Mouse (Mus musculus) megakaryocyte-erythroid progenitor cell, adult 5-6 weeks (primary cell): ENCODE measurements around the gene Gm4881. TPM values are rescaled to one million over a fixed set of nuclear protein-coding genes. Genes with fewer than 3 reads are reported as not detected.

ENCODE experiments used
- ATAC-seq: replicated peaks from 2 replicates; pipeline ENCODE4 v1.8.0; 2016; ENCODE audit warnings: mild to moderate bottlenecking, inconsistent platforms; ENCODE audit not compliant: severe bottlenecking, poor library complexity, low FRiP score, low TSS enrichment
- total RNA-seq, 2 experiments: library from RNA; stranded (forward) in 1 of 2; stranded (reverse) in 1 of 2; fragments of 200-1000, 215-1000 nt in 1 of 2; fragments of >200 nt in 1 of 2; fragmentation: Nextera tagmentation in 1 of 2; gene quantifications; 2 replicates each; pipeline ENCODE4 v1.2.3; 2014 to 2017

Gm4881 gene
- total RNA-seq (2014; fragmentation: Nextera tagmentation): not detected in 2 replicates
- total RNA-seq (2017): not detected in 2 replicates

- ATAC-seq: no peak
These were observed at the start of gene Gm4881 for GRCm38 (mm10) chr7:24944257-24944950. Gene Gm4881 (minus strand): TSS chr7:24944494.

- ATAC-seq: no peak
These were observed 48.8 kb upstream of the Gm4881 start for GRCm38 (mm10) chr7:24993081-24993480.

DNA sequence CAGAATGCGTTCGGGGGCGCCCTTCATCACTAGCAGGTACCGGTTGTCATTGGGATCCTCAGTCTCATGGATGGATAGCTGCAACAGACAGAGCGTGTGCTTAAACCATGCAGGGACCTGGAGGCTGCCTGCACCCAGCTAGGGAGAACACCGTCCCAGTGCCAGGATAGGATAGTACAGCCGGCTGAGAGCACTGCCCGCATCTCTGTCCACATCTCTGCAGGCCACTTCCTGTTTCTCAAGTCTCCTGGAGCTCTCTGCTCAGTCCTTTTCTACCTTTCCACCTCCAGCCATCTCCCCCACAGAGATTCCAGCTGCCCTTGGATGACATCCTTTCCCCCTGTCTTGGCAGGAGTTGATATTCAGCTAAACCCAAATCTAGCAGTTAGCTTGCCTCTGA is 46.2 kb upstream of the Gm4881 start:
- ATAC-seq: no peak

GRCm38 (mm10) chr7:24987941-24988340 is 43.6 kb upstream of the Gm4881 start:
- ATAC-seq: no peak

GRCm38 (mm10) chr7:24985799-24986198 is 41.5 kb upstream of the Gm4881 start:
- ATAC-seq: no peak

- ATAC-seq: no peak
These were observed 40.0 kb upstream of the Gm4881 start for GRCm38 (mm10) chr7:24984307-24984706.

- ATAC-seq: no peak
These were observed 39.1 kb upstream of the Gm4881 start for GRCm38 (mm10) chr7:24983396-24983795.

- no peak for ATAC-seq
These were observed 36.1 kb upstream of the Gm4881 start for GRCm38 (mm10) chr7:24980439-24980838.

DNA sequence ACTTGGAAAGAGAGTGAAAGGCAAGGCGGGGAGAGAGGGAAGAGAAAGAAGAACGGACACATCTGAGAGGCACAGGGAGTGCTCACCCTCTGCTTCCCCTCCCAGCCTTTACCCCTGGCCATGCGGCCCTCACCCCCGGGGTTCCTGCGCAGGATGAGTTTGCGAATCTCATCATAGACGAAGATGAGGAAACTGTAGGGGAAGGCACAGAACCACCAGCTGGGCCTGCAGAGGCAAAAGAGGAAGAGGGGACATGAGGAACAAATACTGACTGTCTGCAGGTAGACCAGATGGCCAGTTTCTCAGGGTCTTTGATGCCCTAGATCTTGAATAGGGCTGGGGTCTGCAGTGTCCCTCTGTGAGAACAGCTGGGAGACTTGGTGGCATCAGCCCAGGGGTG is 34.5 kb upstream of the Gm4881 start:
- ATAC-seq: no peak

DNA sequence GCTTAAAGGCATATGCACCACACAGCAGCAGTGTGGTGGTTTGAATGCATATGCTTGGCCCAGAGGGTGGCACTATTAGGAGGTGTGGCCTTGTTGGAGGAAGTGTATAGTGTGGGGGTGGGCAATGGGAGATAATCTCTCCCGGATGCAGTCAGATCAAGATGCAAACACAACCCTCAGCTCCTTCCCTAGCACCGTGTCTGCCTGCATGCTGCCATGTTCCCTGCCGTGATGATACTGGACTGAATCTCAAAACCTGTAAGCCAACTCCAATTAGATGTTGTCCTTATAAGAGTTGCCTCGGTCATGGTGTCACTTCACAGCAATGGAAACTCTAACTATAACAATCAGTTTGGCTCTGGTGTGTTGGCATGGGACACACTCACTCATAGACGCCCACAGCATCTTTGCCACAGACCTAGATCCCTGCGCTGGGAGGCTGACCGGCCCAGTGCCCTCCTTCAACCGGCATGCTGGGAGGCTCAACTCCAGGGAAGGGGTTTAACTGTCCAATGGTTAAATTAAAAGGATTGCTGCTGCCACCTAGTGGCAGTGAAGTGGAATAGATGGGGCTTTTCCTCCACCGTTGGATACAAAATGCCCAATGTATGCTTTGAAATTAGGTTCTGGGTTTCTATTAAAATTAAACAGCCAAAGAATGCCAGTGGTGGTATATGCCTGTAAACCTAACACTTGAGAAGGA is 30.8 kb upstream of the Gm4881 start:
- ATAC-seq: peak; percentile 21

GRCm38 (mm10) chr7:24973902-24974301 is 29.6 kb upstream of the Gm4881 start:
- ATAC-seq: no peak

DNA sequence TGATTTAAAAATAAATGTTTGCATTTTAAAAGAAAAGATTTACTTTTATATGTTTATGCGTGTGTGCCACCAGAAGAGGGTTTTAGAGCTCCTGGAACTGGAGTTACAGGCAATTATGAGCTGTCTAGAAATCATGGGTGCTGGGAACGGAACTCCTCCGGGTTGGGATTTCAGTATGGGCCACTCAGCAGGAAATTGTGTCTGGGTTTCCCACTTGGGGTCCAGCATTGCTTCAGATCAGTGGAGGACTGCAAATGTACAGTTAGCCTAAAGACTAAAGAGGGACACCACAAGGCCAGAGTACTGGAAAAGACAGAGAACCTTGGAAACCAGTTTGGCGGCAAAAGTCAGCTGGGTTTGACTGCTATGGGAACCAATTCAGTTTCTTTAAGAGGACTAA is 28.9 kb upstream of the Gm4881 start:
- no peak for ATAC-seq

DNA sequence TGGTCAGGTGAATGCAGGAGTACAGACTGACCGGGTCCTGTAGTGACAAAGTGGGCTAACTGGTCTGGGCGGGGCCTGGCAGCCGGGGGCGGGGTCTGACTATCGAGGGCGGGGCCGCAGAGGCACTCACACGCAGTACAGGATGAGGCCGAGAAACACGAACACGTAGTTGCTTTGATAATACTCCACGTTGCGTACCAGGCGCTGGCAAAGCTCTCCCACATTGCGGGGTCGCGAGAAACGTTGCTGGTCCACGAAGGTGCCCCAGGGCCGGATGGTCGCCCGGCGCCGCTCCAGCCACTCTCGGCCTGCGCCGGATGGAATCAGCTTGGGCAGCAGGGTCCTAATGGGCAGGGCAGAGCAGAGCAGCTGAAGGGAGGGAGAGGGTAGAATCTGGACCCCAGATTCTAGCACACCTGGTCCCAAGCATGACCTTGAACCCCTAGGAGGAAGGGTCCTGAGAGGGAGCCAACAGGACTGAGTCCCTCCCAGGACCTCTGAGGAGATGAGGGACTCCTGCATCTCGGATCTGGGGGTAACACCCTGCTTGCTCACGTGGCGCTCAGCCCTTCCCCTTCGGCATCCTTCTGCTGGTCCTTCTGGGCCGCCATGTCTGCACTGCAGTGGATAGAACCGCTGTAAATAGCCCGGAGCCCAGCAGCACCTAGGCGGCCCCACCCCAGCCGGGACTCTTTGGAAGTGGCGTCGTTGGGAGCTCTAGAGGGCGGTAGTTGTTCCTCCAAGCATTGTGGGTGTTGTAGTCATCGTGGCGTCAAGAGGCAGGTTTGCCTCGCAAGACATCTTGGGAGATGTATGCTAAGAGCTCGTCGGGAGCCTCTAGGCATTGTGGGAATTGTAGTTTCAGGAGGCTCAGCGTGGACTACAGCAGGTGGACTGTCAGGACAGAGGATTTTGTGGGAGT is 27.9 kb upstream of the Gm4881 start, which contains the start of gene Rabac1:
TSS of gene Rabac1 (minus strand) at position 783 of the 922 bp plus-strand sequence.
- ATAC-seq: peak; percentile 94

- peak; percentile 15; the same call in 1 of the 2 replicates for ATAC-seq
These were observed 27.1 kb upstream of the Gm4881 start for GRCm38 (mm10) chr7:24971261-24971971.

DNA sequence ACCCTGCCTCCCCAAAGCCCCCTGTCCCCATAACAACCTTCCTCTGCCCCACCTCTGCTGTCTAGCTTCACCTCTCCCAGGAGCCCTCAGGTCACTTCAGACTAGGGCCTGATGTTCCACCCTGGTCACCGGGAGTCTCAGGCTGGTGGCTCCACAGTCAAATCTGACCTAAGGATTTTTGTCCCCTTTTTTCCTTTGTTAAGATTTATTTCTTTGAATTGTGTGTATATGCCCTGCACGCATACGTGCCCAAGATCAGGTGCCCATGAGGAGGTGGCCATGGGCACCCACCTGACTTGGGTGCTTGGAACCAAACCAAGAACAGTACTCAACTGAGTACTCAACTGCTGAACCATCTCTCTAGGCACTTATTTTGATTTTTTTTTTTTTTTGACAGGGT is 26.0 kb upstream of the Gm4881 start:
- ATAC-seq: no peak

GRCm38 (mm10) chr7:24969805-24970204 is 25.5 kb upstream of the Gm4881 start:
- no peak for ATAC-seq

- ATAC-seq: no peak
These were observed 24.2 kb upstream of the Gm4881 start for GRCm38 (mm10) chr7:24968463-24968862.

DNA sequence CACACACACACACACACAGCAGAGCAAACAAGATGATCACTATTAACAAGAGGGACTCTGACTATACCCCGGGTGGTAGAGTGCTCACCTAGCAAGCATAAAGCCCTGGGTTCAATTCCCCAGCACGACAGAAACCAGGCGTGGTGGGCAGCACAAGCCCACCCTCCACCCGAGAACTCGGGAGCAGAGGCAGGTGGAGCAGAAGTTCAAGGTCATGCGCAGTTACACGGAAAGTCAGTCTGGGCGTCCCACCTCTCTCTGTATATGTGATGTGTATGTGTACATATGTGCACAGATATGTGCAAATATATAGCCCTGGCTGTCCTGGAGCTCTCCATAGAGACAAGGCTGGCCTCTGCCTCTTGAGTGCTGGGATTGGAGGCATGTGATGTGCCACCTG is 23.7 kb upstream of the Gm4881 start:
- ATAC-seq: no peak

- ATAC-seq: 0 out of 2 replicates have a peak, but pooled peaks have one; percentile 54
These were observed 20.7 kb upstream of the Gm4881 start for GRCm38 (mm10) chr7:24964897-24965535.
